Mouse (Mus musculus): ENCODE results near the gene 1110051M20Rik.

1110051M20Rik gene

DNA sequence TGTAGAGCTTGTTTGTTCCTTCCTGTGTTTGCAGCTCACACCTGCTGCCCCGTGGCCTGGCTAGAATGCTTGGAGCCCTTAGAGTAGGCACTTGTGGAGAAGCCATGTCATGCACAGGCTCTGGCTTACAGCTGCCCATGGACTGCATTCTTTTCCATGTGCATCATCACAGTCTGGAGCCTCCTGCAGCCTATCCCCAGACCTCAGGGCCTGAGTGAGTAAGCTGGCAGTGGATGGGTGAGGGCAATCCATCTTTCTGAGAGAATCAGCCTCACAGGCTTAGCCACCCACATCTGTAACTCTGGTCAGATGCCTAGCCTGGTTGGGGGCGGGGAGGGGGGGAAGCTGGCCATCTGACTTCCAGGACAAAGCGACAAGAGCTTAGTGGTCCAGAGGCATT, 145.3 kb downstream of the 1110051M20Rik start:
- DNase-seq, result no peak

DNA sequence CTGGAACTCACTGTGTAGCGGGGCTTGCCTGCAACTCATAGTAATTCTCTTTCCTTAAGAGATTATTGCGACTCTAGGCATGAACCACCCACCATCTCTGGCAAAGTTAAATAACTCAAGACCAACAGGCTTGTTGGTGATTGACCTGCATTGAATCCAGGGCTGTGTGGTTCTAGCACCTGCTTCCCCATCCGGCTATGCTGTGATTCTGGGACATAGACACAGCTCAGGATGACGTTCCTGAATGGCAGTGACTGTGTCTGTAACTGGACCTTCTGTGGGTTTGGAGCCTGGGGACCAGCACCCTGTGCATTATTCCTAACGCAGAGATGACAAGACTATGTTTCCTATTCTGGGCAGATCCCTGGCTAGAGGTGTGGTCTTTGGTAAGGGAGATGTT, 148.6 kb downstream of the 1110051M20Rik start:
- peak in 1 of 2 experiments; percentile 5 for DNase-seq

DNA sequence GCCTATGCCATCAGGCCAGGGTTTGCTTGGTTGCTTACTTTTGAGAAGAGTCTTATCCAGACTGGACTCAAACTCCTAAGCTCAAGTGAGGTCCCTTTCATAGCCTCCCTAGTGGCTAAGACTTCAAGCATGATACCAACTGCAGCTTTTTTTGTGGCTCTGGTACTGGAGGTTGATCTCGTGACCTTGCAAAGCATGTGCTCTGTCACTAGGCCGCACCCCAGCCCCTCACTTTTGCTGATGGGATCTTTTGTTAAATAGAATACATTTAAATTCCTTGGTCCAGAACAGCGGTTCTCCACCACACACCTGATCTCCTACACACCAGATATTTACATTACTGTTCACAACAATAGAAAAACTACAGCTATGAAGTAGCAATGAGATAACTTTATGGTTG, 150.3 kb downstream of the 1110051M20Rik start:
- no peak for DNase-seq

DNA sequence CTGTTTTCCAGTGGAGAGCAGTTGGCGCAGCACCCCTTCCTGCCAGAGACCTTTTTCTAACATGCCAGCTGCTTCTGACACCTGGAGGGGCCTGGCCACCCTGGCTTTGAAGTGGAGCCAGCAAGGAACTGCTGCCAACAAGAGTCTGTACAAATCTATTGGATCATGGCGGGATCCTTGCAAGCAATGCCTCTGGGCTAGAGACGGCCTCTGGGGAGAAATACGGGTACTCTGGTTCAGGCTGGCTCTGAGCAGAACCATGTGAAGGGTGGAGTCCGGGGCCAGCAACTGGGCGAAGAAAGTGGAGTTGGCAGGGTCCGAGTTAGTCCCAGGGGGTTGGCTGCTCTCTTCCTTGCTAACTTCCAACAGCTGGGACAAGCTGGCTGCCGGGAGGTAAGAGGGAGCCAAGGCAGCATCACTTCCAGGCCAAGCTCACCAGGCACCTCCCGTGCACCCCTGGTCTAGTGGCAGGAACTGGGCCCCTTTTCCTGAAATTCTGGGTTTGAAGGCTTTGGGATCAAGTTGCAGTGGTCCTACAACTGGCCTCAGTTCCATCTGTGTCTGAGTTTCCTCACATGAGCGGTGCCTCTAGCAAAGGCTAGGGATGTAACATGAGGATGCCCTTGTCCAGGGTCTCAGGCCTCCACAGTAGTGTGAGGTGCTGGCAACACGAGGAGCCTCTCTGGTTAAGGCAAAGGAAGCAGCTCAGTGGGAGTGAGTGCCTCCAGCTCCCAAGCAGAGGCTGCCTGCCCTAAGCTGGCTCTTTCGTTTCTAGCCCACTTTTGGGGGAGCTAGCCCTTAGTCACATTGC, 153.1 kb downstream of the 1110051M20Rik start:
- DNase-seq, result peak in 1 of 2 experiments; percentile 45

DNA sequence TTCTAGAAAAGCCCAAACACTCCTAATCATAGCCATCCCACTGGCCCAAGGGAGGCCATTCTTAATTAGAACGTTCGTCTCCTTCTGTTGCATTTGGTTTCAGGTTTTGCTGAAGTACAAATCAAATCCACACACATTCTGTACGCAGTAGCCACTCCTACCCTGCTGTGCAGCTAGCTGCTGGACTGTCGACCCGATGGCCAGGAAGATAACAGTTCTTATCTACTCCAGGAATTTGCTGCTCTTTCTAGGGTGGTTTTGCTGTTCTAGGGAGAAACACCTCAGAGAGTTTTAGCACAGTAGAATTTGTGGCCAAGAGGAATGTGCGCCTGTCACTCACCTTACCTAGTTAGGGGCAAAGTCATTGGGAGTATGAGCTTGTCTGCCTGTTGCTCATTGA, 156.9 kb downstream of the 1110051M20Rik start:
- no peak for DNase-seq

DNA sequence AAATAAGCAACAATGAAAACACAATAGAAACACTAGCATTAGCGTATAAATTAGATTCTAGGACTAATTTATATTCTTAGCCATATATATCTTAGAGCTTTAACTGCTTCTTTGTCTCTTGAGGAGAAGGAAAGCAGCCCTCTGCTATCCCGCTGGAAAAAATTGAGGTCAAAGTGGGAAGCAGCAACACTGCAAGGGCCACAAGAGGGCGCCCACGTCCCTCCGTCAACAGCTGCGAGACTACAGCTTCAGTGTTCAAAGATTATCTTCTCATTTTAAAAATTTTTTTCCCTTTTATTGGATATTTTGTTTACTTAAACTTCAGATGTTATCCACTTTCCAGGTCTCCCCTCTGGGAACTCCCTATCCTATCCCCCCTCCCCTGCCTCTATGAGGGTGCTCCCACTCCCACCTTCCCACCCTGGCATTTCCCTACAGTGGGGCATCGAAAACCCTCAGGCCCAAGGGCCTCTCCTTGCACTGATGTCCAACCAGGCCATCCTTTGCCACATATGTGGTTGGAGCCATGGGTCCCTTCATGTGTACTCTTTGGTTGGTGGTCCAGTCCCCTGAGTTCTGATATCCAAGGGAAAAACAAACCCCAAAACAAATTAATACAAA, 158.5 kb downstream of the 1110051M20Rik start:
- DNase-seq, result peak; percentile 78 to 88

DNA sequence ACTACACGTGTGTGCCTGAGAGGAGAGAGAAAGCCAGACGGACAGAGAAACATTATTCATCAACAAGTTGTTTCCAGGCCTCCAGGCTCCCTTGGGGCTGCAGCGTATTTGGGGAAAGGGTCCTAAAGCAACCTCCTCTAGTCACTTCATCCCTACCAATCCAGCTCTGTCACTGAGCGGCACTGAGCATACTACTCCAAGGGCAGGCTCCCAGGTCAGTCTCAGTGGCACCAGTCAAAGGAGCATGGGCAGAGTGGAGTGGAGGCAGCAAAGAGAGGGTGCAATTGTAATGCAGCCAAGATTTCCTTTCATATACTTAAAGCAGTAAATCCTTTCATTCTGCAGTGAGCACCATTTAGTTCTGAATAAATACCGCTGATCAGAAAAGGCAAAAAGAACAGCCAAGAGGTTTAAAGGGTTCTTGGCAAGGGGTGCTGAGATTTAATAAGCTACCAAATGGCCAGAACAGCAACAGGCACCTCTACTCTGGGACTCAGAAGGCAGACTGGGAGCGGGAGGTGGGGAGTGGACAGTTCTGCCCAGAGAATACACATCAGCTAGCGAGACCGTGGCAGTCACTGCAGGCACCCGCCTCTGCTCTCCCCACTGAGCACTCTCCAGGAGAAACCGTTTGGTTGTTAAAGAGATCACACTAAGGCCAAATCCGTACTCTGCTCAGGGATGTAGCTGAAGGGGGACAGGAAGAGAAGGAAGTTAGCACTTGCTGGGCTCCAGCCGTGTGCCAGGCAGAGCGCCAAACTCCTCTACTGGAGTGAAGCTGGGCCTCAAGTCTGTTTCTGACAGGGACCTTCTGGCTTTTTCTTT, 159.9 kb downstream of the 1110051M20Rik start:
- peak in 1 of 2 experiments; percentile 46 for DNase-seq

DNA sequence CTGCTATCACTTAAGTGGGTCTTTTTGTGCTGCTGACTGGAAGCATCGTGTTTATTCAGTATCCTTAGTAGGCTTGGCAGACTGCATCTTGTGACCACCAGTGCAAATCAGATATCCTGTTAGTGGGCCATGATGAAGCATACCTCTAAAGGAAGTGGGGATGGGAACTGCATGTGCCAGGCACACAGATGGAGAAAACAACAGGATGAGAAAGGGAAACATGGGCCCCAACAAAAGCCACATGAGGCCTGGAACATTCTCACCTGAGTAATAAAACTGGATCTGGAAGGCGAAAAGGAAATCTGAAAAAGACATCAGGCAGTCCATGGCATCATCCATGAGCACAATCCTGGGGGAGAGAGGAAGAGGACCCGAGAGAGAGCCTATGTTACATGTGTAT, 160.5 kb downstream of the 1110051M20Rik start:
- no peak for DNase-seq

DNA sequence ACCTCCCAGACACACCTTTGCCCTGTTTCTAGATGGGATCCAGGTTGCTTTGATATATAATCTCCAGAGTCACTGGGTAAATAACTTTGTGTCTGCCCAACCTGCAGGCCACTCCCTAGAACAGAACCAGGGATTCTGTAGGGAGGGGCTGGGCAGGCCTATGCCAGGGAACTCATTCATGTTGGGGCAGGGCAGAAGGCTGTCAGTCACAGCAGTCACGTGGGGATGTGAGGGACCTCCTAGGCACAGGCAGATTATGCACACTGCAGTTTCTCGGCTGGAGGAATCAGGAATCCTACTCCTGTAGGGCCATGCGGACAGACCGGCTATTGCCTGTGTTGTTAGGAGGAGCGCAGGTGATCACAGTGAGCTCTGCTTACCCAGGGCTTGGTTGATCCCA, 163.1 kb downstream of the 1110051M20Rik start:
- DNase-seq, result peak in 1 of 2 experiments; percentile 70

DNA sequence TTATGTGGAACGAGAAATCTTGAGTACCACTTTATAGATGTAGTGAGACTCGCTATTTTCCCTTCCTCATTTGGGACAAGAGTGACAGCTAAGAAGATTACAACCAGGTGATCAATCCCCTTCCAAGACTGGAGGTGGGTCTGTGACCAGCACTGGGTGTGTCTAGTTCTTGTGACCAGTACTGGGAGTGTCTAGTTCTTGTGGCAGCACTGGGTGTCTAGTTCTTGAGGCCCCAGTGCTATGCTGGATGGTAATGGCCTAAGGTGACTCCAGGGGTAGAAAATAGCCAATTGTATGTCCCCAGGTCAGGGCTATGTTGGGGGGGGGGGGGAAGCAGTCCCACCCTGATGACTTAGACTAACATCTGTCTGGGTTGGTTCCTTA, 165.1 kb downstream of the 1110051M20Rik start:
- no peak for DNase-seq

DNA sequence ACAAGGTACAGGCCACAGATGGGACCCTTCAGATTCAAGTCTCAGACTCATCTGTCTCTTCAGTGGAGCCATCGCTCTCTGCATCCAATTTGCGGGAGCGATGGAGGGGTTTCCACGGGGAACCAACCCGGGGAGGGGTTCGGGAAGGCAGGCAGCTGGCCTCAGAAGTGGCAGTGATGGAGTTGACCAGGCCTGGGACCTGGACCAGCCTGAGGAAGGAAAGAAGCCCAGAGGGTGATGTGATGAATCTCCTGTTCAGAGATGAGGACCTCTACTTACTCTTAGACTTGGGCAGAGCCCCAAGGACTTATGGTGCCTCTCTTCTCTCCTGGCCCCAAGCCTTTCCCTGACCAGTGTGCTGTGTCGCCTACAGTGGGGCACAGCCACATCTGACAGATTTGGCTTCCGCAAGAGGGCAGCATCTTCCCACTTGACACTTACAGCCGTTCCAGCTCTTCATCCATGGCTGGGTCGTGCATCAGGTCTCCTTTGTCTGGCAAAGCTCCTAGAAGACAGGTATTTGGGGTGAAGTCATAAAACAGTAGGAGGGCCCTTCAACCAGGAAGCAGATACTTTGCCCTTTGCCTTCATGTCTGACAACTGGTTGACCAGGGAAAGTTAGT, 165.6 kb downstream of the 1110051M20Rik start:
- peak; percentile 60 to 73 for DNase-seq

DNA sequence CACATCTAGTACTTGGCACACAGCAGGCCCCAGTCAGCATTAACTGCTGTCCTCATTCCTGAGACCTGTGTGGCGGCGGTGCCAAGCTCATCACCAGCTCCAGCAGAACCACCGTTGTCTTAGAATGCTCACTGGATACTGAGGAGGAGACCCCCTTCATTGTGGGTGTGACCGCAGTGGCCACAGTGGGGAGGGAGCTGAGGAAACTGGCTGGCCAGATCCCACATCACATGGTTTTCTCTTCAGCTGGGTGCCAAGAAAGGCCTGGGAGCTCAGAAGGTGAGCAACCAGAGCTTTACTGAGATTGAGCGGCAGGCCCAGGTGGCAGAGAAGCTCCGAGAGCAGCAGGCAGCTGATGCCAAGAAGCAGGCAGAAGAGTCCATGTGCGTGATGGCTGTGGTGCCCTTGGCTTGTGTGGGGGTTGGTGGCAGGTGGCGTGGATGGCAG, 174.8 kb downstream of the 1110051M20Rik start:
- DNase-seq, result no peak

DNA sequence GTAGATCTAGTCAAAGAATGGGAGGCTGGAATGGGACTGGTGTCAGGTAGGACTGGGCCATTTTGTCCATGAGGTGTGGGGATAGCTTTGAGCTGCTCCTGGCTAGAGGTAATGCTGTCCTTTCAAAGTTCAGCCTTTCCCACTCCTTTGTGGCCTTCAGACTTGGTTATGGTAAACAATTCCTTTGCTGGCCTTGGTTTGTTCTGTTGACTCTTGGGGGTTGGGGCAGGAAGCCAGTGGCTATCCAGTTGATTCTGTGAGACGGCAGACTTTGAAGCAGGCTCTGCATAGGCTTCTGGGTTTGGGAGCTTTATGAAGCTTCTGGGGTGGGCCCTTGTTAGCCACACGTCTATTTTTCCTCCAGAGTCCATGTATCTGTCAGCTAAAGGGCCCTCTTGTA, 175.8 kb downstream of the 1110051M20Rik start:
- DNase-seq, result no peak

DNA sequence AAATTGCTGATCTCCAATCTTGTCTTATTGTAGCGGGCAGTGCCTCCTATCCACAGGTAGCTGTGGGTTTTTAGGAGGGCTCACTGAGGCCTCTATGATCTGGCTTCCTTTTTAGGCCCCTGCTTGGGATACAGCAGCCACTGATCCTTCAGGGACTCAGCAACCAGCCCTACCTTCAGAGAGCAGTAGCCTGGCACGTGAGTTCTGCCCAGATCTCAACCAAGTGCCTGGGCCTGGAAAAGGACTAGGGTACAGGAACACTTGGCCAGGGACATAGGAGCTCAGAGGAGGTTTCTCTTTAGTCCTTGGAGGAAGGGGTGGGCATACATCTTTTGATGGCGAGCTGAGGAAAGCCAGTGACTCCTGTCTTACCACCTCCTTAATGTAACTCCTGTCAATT, 176.5 kb downstream of the 1110051M20Rik start:
- no peak for DNase-seq

DNA sequence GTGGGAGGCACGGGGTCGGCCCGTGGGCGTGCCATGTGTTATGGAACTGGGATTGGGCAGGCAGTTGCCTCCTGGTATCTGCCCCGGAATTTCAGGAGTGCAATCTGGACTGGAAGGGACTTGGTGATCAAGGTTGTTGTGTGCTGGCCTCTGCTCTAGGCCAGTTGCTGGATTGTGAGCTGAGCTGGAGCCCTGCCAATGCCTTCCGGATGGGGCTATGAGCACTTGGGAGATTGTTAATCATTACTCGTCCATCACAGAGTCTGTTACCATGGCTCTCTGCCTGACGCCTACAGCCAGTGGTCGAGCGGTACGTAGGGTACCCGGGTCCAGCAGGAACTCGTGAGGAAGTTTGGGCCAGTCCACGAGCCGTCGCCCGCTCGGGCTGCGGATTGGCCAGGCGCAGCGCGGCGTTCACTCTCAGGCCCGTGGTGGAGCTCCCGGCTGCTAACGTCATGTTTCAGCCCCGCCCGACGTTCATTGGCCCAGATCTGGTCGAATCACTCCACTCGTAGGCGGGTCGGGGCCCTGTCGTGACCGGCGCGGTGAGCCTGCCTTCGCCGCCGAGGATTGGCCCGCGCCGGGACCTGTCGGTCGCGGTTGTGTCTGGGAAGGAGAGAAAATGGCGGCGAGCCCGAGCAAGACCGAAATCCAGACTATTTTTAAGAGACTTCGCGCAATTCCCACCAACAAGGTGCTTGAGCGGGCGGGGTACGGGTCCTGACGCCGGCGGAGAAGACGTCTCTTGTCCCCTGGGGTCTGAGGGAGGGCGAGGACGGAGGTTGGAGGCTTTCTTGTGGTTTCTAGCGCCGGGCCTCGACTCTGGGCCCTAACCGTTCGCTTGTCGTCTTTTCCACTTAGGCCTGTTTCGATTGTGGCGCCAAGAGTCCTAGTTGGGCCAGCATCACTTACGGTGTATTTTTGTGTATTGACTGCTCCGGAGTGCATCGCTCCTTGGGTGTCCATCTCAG, 179.5 kb downstream of the 1110051M20Rik start, which contains the start of gene Arfgap2:
Gene Arfgap2 (plus strand): TSS at position 264 of the 971 bp plus-strand sequence.
- DNase-seq, result peak; percentile 98 to 100

DNA sequence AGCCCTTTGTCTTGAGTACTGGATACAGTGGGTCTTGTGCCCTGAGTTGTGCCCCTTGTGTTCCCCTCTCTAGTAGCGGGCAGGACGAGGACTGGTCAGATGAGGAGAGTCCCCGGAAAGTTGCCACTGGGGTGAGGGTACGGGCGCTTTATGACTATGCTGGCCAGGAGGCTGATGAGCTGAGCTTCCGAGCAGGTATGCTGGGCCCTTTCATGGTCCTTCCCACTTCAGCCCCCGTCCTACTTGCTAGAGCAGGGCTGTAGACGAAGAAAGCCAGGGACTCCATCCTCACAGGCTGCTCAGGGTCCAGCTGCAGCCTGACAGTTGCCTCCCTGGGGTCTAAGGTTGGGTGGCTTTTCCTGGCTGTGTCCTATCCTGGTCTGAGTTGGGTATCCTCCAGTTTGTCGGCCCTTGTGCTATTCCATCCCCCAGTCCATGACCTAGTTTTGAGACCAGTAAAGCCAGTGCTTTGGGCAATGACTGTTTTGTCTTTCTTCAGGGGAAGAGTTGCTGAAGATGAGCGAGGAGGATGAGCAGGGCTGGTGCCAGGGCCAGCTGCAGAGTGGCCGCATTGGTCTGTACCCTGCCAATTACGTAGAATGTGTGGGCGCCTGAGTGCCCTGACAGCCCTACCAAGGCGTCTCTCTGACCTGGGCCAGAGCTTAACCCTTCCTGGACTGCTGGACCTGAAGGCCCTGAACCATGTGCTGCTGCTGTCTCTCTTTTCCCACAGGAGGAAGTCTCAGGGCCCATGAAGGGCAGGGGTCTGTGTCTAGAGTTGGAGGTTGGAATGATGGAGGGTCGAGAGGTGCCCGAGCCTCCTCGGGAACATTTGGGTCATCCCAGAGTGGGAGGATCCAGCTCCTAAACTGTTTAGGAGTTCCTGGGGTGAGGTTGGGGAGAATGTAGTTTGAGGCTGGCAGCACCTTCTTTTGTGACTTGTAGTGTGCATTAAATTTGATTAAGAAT, 180.5 kb downstream of the 1110051M20Rik start:
- DNase-seq, result no peak

DNA sequence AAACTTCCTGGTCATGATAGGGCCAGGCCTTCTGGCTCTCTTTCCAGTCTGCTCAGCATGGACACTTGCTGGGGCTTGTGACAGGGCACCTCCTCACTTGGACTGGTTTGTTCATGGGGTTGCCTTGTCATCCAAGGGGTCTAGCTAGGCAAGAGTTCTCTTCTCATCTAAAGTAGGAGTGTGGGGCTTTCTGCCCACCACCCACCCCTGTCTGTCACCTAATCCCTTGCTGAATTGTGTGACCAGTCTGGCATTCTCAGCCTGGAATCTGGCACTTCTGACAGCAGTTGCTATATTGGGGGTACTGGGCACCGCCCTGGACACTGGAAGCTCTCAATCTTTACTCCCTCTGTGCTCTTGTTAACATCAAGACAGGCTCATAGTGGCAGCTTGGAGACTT, 185.0 kb downstream of the 1110051M20Rik start:
- DNase-seq, result peak in 1 of 2 experiments; percentile 22

DNA sequence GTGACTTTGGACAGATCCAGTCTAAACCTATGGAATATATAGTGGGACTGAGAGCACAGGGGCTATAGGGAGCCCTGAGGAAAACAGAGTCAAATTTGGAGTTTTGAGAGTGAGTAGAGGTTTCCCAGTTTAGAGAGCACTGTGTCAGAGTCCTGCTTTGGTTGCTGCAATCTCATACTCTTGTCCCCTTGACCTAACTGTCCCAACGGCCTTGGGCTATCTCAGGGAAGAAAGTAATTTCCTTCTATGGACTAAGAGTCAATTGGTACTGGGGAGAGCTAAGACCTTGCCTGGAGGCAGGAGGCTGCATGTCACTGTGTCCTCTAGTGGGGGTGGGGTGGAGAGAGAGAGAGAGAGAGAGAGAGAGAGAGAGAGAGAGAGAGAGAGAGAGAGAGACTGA, 185.7 kb downstream of the 1110051M20Rik start:
- peak in 1 of 2 experiments; percentile 14 for DNase-seq

DNA sequence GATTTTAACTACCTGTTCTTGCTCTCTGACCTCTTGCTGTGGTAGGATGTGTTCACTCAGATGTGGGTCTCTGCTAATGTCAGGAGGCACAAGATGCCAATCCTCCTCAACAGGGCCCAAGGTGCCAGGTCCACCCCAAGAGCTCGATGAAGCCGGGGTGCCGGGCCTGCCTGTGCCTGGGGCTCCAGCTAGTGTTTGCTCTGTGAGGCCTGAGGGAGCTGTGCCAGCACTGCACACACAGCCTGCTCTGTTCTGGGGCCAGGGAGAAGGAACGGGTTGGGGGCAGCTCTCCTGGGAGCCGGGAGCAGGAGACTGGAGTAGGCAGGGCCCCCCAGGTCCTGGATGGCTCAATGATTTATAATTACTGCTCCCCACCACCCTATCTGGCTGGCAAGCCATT, 186.4 kb downstream of the 1110051M20Rik start:
- peak in 1 of 2 experiments; percentile 49 for DNase-seq
